Mouse (Mus musculus) olfactory bulb, adult 2 months (tissue): ENCODE data around the gene Abtb1.

Experiments
- CTCF ChIP-seq: fragments of 200-500 bp; IDR thresholded peaks from 2 replicates; pipeline ENCODE4 v1.5.1; 2012; ENCODE audit warnings: low read depth, mild to moderate bottlenecking, low read length, moderate library complexity; ENCODE audit not compliant: insufficient read depth
- POLR2A ChIP-seq: fragments of 200-500 bp; IDR thresholded peaks from 2 replicates; pipeline ENCODE4 v1.6.1; 2012; ENCODE audit warnings: mild to moderate bottlenecking, low read depth, low read length, moderate library complexity; ENCODE audit not compliant: insufficient read depth

GRCm38 (mm10) chr6:88889410-88890042, 47.7 kb upstream of the Abtb1 start:
- TF ChIP-seq POLR2A (no peak), CTCF (no peak)
